Mouse (Mus musculus): ENCODE data around the gene Cntnap1.

The Cntnap1 gene

DNA sequence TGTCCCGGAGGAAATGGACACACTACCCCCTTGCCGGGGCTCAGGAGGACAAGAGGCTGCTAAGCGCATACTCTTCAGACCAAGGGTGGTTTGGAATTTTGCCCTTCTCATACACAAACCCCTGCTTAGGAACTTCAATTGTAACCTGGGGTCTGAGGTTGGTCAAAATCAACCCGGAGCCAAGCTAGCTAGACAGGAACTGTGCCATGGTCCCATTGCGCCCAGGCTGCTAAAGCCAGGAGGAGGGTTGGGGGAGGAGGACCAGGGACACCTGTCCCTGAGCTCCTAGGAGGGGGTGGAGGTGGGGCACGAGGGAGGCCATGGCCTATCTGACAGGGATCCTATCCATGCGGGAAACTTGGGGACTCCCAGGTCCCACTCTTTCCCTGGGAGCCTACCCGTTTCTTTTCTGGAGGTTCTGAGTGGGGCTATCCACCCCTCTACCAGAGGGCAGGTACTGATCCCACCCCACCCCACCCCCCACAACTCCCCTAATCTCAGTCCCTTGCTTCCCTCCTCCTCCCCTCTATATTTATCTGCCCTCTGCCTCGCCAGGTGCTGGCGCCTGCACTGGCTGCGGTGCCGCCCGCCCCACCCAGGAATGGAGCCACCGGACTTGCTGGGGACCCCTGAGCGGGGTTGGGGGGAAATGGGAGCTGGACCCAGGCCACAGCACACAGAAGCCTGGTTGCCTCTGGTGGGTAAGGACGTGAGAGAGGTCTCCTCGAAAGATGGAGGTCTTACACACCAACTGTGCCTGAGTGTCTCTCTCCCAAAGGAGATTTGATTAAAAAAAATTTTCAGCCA is 819 bp upstream of the Cntnap1 start:
- in situ Hi-C loops (cut with MboI, MseI), result no loop called here

DNA sequence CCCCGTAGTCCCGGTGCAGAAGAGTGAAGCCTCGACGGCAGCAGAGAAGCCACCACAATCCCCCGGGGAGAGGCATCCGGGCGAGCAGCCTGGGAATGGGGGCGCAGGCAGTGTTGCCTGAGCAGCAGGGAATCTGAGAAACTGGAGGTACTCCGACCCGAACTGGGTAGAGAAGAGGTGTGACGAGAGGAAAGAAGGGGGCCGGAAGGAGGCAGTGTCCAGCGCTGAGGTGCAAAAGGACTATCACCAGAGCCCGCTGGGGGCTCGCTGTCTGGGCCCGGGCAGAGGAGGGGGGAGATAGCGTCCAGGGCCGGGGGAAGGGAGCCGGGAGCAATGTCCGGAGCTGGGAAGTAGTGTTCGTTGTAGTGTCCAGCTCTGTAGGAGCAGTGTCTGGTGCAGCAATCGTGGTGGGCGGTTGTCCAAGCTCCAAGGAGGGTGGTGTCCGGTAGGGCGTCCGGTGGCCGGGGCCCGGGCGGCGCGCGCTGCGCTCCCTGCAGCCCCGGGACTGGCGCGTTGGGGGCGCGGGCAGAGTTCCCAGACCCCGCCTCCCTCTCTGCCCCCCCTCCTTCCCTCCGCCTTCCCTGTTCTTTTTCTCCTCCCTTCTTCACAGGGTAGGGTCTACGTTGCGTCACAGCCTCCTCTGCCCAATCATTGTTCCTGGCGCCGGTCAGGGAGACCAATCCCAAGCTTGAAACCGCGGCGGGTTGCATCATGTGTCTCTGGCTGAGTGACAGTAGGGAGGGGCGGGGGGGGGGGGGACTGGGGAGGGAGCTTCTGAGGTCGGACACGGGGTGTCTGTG is 688 bp downstream of the Cntnap1 start, which contains the start of gene Plekhh3:
Gene Plekhh3 (minus strand): TSS at position 541 of the 800 bp plus-strand sequence.
- in situ Hi-C loops (cut with MboI, MseI), result no loop called here

DNA sequence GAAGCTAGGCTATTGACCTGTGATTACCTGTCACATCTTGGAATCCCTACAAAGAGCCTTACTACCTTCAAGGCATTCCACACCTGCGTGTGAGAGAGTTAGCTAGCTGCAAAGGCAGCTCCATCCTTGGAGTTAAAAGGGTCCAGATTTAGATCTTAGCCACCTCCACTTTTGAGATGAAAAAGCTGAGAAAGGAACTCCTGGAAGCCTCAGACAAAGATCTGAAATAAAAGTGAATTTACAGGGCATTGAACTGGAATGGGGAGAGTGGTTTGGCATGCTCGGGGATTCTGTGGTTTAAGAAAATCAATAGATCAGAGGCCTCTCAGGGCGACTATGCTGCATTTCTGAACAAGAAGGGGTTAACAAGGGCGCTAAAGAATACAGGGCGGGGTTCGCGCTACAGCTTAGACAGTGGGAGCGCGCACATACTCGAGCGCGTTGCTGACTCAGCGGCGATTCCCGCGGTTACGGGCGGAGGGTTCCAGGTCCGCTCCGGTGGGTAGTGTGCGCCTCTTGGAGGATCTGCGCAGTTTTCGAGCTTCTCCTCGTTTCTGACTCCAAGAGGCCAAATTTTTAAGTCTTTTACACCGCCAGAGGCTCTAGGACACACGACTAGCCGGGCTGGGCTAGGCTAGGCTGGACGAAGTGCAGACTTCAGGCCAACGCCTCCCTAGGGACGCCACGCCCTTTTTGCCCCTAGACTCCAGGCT is 1.6 kb downstream of the Cntnap1 start:
- in situ Hi-C loops (cut with MboI, MseI), result no loop called here

DNA sequence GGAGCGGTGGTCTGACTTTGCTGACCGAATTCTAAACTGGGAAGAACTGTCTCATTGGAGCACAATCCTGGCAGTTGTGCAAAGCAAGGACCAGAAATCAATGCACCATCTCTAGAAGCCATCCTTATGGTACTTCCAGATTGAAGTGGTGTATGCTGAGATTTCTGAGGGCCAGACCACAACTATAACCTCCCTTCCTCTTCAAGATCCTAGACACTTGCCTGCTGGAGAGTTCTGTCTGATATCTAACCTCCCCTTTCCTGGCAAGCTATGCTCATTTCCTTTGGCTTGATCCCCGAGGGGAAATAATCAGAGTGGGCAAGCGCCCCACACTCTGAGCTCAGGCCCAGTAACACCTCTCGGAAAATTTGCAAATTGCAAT is 2.1 kb downstream of the Cntnap1 start:
- in situ Hi-C loops (cut with MboI, MseI), result no loop called here

- in situ Hi-C loops (cut with MboI, MseI), result no loop called here
Observed at GRCm38 (mm10) chr11:101173112-101173511, 2.8 kb downstream of the Cntnap1 start.

- in situ Hi-C loops (cut with MboI, MseI), result no loop called here
Observed at GRCm38 (mm10) chr11:101173631-101174388, 3.5 kb downstream of the Cntnap1 start.

DNA sequence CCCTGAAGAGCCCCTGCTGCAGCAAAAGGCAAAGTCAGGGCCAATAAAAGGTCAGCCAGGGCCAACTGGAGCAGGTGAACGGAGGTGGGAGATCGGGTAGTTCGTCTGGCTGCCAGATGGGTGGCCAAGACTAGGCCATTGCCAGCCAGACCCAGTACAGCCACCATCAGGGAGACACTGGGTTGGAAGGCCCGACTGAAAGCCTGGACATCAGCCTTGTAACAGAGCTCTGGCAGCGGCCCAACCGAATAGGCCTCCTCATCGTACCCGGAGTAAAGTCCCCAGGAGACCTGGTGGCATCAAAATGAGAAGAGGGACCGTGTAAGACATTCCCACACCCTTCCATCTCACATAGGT is 4.0 kb downstream of the Cntnap1 start:
- in situ Hi-C loops (cut with MboI, MseI), result no loop called here

DNA sequence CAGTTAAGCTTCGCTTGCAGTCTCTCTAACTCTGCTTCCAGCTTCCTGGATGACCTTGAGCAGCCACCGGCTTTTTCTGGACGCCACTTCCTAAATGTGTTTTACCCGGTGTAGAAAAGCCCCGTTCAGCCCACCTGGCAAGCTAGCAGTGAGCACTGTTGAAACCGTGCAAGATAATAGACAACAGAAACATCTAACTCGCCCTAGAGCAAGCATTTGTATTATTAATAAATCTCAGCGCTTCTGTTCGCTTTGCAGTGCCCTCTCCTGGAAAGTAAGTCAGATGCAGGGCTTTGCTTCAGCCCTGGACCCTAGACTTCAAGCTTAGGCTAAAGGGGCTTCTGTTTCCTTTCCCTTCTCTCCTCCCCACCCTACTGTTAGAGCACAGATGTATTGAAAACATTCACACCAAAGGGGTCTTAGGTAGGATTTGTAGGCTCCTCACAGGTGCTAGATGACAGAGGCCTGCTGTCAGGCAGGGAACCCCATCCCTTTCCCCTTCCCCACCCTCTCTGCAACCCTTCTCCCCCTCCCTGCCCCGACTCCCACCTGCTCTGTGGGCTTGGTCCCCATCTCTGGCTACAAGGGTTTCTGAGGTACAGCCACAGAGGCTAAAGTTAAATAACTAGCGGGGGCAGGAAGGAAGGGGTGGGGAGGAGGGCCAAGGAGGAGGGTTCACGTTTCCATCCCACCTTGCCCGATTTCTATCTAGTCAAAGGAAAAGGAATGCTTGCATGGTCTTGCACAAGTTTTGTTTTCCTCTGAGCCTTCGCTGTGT is 4.7 kb downstream of the Cntnap1 start, which contains the start of gene Ccr10:
Gene Ccr10 (minus strand): TSS at position 593 of the 778 bp plus-strand sequence.
- in situ Hi-C loops (cut with MboI, MseI), result no loop called here

DNA sequence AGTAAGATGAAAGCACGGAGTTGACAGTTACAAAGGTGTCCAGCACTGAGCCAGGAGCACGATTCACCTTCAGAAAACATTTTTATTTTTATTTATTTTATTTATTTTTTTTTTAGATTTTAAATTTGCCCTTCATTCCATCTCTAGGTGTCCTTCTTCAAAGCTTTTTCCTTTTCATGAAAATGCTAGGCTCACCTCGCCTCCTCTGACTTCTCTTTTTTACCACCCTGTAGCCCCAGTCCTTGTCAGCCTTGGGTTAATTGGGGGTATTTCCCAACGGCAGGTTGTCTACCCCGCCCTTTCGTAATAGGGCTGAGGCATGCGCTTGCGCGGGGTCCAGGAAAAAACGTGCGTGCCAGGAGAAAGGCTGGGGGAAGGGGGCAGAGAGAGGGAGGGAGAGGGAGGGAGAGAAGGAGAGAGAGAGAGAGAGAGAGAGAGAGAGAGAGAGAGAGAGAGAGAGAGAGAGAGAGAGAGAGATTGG is 5.4 kb downstream of the Cntnap1 start:
- in situ Hi-C loops (cut with MboI, MseI), result no loop called here

DNA sequence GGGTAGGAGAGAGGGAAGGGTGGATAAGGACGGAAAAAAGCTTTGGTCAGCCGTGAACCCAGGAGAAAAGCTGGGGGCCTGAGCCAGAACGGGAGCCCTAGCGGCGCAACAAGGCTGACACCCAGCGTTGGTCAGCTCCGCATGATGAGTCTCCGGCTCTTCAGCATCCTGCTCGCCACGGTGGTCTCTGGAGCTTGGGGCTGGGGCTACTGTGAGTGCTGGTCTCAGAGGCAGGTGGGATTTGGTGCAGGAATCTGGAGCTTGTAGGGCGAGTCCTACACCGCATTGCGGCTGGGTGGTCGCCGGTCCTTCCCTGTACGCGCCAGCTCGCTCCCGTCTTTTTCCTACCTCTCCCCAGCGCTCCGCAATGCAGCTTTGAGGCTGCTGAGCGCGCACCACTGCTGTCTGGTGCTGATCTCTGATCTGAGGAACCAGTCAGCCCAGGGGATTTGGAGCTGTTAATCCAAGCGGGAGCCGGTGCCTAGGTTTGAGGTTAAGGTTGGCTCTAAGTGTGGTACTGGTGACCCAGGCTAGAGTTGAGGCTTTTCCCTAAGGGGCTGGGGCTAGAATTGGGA is 5.9 kb downstream of the Cntnap1 start:
- in situ Hi-C loops (cut with MboI, MseI), result no loop called here

- in situ Hi-C loops (cut with MboI, MseI), result no loop called here
Observed at GRCm38 (mm10) chr11:101176933-101177773, 6.8 kb downstream of the Cntnap1 start.

- in situ Hi-C loops (cut with MboI, MseI), result no loop called here
Observed at GRCm38 (mm10) chr11:101178061-101179058, 8.0 kb downstream of the Cntnap1 start.

GRCm38 (mm10) chr11:101179306-101179705 is 9.0 kb downstream of the Cntnap1 start:
- in situ Hi-C loops (cut with MboI, MseI), result no loop called here

GRCm38 (mm10) chr11:101180261-101180660 is 9.9 kb downstream of the Cntnap1 start:
- in situ Hi-C loops (cut with MboI, MseI), result loop anchor here in 1 of 2 experiments (5.0 to 10.0 kb wide), 2 partner anchors 98 to 205 kb away; partner anchors contain the start of genes Cavin1 and Coasy

DNA sequence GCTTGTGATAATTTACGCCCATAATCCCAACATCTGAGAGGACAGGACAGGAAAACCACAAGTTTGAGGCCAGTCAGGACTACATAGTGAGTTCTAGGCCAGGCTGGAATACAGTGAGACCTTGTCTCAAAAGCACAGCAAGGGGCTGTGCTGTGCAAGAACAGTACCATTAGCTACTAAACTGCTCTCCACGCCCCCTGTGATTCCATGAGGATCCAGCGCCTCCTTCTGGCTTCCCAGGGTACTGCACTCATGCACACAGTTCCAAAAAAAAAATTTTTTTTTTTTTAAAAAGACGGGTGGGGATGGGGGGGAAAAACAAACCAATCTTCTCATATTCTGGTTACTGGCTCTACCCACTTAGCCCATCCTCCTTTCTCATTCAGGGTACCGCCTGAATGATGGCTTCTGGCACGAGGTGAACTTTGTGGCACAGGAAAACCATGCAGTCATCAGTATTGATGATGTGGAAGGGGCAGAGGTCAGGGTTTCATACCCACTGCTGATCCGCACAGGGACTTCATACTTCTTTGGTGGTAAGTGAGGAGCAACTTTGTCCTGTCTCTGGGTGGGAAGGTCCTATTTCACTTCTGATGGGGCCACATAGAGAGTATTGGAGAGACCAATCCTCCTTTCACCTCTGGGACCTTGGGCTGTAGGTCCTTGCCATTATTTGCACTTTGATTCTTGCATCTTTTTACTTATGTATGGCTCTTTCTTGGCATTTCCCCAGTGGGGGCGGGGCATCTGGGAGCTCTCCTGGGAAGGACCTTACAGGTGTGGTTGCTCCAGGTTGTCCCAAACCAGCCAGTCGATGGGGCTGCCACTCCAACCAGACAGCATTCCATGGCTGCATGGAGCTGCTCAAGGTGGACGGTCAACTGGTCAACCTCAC is 10.8 kb downstream of the Cntnap1 start:
- in situ Hi-C loops (cut with MboI, MseI), result loop anchor here in 1 of 2 experiments (5.0 to 10.0 kb wide), 2 partner anchors 99 to 206 kb away; partner anchors contain the start of genes Cavin1 and Coasy

DNA sequence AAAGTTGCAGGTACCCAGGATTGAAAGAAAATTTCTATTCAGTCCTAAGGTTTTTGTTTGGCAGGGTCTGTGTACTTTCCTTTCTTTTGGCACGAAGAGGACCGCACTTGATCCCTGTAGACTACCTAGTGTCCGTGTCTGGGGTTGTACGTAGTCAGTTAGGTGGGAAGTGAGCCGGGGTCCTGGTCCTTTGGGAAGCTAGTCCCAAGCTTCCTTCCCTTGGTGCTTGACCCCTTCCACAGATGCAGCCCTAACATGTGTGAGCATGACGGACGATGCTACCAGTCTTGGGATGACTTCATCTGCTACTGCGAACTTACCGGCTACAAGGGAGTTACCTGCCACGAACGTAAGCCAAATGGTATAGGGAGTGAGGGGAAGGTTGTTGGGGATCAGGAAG is 11.6 kb downstream of the Cntnap1 start:
- in situ Hi-C loops (cut with MboI, MseI), result loop anchor here in 1 of 2 experiments (5.0 to 10.0 kb wide), 2 partner anchors 100 to 207 kb away; partner anchors contain the start of genes Cavin1 and Coasy
